Mouse (Mus musculus) CH12.LX (cell line): ENCODE results near the gene Epha6. TPM values are rescaled to one million over a fixed set of nuclear protein-coding genes. Genes with fewer than 3 reads are reported as not detected.

Source experiments
- DNase-seq: peaks from one replicate; pipeline ENCODE4 v3.0.0-alpha.2; 2013; ENCODE audit errors: extremely low read depth
- H3K27ac ChIP-seq: 2 replicates; pipeline ENCODE4 v1.5.1; 2012; ENCODE audit warnings: low read depth, mild to moderate bottlenecking, control low read depth, moderate library complexity; ENCODE audit not compliant: insufficient read depth
- H3K27me3 ChIP-seq: replicated peaks from 2 replicates; pipeline ENCODE3; 2012; ENCODE audit warnings: inconsistent platforms
- H3K36me3 ChIP-seq, 2 experiments: replicated peaks in 1 of 2; 2 replicates each; pipeline versions ENCODE3 to v1.6.1; 2012; ENCODE audit warnings: inconsistent platforms in 1 of 2, low read length in 1 of 2, mild to moderate bottlenecking in 1 of 2, mixed read lengths in 1 of 2, moderate library complexity in 1 of 2; ENCODE audit not compliant: control insufficient read depth in 1 of 2, insufficient read depth in 1 of 2
- H3K4me1 ChIP-seq, 2 experiments: 2 replicates each; pipeline ENCODE4 v1.6.1; 2012; ENCODE audit warnings: inconsistent platforms in 1 of 2, moderate library complexity in 1 of 2; ENCODE audit not compliant: insufficient read depth in 2 of 2, control insufficient read depth in 1 of 2
- H3K4me2 ChIP-seq: 2 replicates; pipeline ENCODE4 v1.6.1; 2012; ENCODE audit warnings: low read depth, mild to moderate bottlenecking, control low read depth; ENCODE audit not compliant: poor library complexity, insufficient read depth, severe bottlenecking
- H3K4me3 ChIP-seq, 3 experiments: fragments of 150-350 bp in 1 of 3; sonication (generic) in 1 of 3; replicated peaks in 1 of 3; 2 replicates each; pipeline versions ENCODE3 to v1.5.1; 2011 to 2012; ENCODE audit warnings: low read depth in 2 of 3, low read length in 2 of 3, mild to moderate bottlenecking in 2 of 3, moderate library complexity in 2 of 3, control low read depth in 1 of 3, improper control_type of control experiment in 1 of 3, inconsistent platforms in 1 of 3, mixed read lengths in 1 of 3; ENCODE audit not compliant: poor library complexity in 1 of 3
- H3K79me2 ChIP-seq: replicated peaks from 2 replicates; pipeline ENCODE4 v1.6.1; 2012; ENCODE audit warnings: mild to moderate bottlenecking, moderate library complexity; ENCODE audit not compliant: control insufficient read depth, poor library complexity, insufficient read depth, severe bottlenecking; ENCODE audit errors: extremely low read depth
- H3K9ac ChIP-seq: 2 replicates; pipeline ENCODE4 v1.6.1; 2012; ENCODE audit warnings: low read depth, mild to moderate bottlenecking, control low read depth, moderate library complexity; ENCODE audit not compliant: insufficient read depth
- H3K9me3 ChIP-seq: replicated peaks from 2 replicates; pipeline ENCODE3; 2012; ENCODE audit warnings: low read length, inconsistent platforms, mixed read lengths
- BHLHE40 ChIP-seq: IDR thresholded peaks from 2 replicates; pipeline ENCODE4 v1.6.1; 2011; ENCODE audit warnings: mild to moderate bottlenecking, low read depth, low read length, improper control_type of control experiment
- CHD1 ChIP-seq: IDR thresholded peaks from 2 replicates; pipeline ENCODE4 v1.6.1; 2012; ENCODE audit warnings: low read depth, low read length, improper control_type of control experiment, inconsistent platforms
- ELF1 ChIP-seq: IDR thresholded peaks from 2 replicates; pipeline ENCODE4 v1.6.1; 2014; ENCODE audit warnings: low read depth, mild to moderate bottlenecking, inconsistent platforms, low read length, improper control_type of control experiment
- EP300 ChIP-seq: IDR thresholded peaks from 2 replicates; pipeline ENCODE4 v1.6.1; 2011; ENCODE audit warnings: low read length, improper control_type of control experiment
- ETS1 ChIP-seq: conservative IDR thresholded peaks from 2 replicates; pipeline ENCODE4 v1.6.1; 2012; ENCODE audit warnings: low read depth, mild to moderate bottlenecking, inconsistent platforms, low read length, improper control_type of control experiment, moderate library complexity
- HCFC1 ChIP-seq: IDR thresholded peaks from 2 replicates; pipeline ENCODE4 v1.6.1; 2012; ENCODE audit warnings: low read depth, mild to moderate bottlenecking, inconsistent platforms, low read length, improper control_type of control experiment
- KAT2A ChIP-seq: IDR thresholded peaks from 2 replicates; pipeline ENCODE4 v1.6.1; 2012; ENCODE audit warnings: low read length, improper control_type of control experiment, inconsistent platforms; ENCODE audit not compliant: insufficient replicate concordance
- MAFK ChIP-seq: IDR thresholded peaks from 2 replicates; pipeline ENCODE4 v1.6.1; 2011; ENCODE audit warnings: low read length, improper control_type of control experiment; ENCODE audit not compliant: insufficient replicate concordance
- MAX ChIP-seq: IDR thresholded peaks from 2 replicates; pipeline ENCODE4 v1.6.1; 2011; ENCODE audit warnings: low read length, improper control_type of control experiment
- MXI1 ChIP-seq: IDR thresholded peaks from 2 replicates; pipeline ENCODE4 v1.6.1; 2011; ENCODE audit warnings: mild to moderate bottlenecking, low read depth, low read length, improper control_type of control experiment
- NELFE ChIP-seq: IDR thresholded peaks from 2 replicates; pipeline ENCODE4 v1.6.1; 2011; ENCODE audit warnings: low read depth, low read length, improper control_type of control experiment
- NRF1 ChIP-seq: IDR thresholded peaks from 2 replicates; pipeline ENCODE4 v1.6.1; 2014; ENCODE audit warnings: low read depth, mild to moderate bottlenecking, inconsistent platforms, low read length, improper control_type of control experiment, moderate library complexity
- POLR2A ChIP-seq: IDR thresholded peaks from 2 replicates; pipeline ENCODE4 v1.6.1; 2011; ENCODE audit warnings: low read depth, mild to moderate bottlenecking, improper control_type of control experiment, low read length
- RCOR1 ChIP-seq: conservative IDR thresholded peaks from 2 replicates; pipeline ENCODE4 v1.6.1; 2012; ENCODE audit warnings: low read depth, mild to moderate bottlenecking, inconsistent platforms, low read length, improper control_type of control experiment
- SIN3A ChIP-seq: IDR thresholded peaks from 2 replicates; pipeline ENCODE4 v1.6.1; 2012; ENCODE audit warnings: low read length, improper control_type of control experiment, inconsistent platforms
- TCF12 ChIP-seq: IDR thresholded peaks from 2 replicates; pipeline ENCODE4 v1.6.1; 2014; ENCODE audit warnings: low read depth, mild to moderate bottlenecking, inconsistent platforms, low read length, improper control_type of control experiment
- UBTF ChIP-seq: IDR thresholded peaks from 2 replicates; pipeline ENCODE4 v1.6.1; 2012; ENCODE audit warnings: low read depth, mild to moderate bottlenecking, inconsistent platforms, low read length, improper control_type of control experiment, moderate library complexity
- USF2 ChIP-seq: conservative IDR thresholded peaks from 2 replicates; pipeline ENCODE4 v1.6.1; 2011; ENCODE audit warnings: low read depth, low read length, improper control_type of control experiment
- ZKSCAN1 ChIP-seq: IDR thresholded peaks from 2 replicates; pipeline ENCODE4 v1.6.1; 2012; ENCODE audit warnings: low read depth, inconsistent platforms, low read length, improper control_type of control experiment, borderline replicate concordance
- ZNF384 ChIP-seq: IDR thresholded peaks from 2 replicates; pipeline ENCODE4 v1.6.1; 2012; ENCODE audit warnings: low read depth, low read length, improper control_type of control experiment, inconsistent platforms
- dilution Hi-C: fragments of 300-500 bp; cut with MboI; formaldehyde crosslinking; loops from 2 replicates; pipeline ENCODE4 v1.14.3; 2020; ENCODE audit warnings: low sequenced_read_pairs; ENCODE audit not compliant: extremely low pct_unique_long_range_greater_than_20kb, extremely low pct_ligation_motif_present
- in situ Hi-C: fragments of 300-500 bp; cut with MboI; formaldehyde crosslinking; loops from 3 replicates; pipeline ENCODE4 v1.14.3; 2019; ENCODE audit warnings: low sequenced_read_pairs, low pct_ligation_motif_present, low pct_unique_long_range_greater_than_20kb, mixed read lengths
- polyA plus RNA-seq: library from polyadenylated mRNA; unstranded; fragments of >175 nt; gene quantifications from 2 replicates; pipeline ENCODE4 v1.2.1, GENCODE M21; 2012; ENCODE audit warnings: low read depth; ENCODE audit not compliant: insufficient read length
- total RNA-seq, 2 experiments: library from RNA; depleted of rRNA; stranded (reverse); fragments of 300-350 nt in 1 of 2; fragments of >200 nt in 1 of 2; gene quantifications; 2 replicates each; pipeline ENCODE4 v1.2.3; 2012 to 2014

Epha6 gene
- total and polyA plus RNA-seq, 3 experiments, result not detected

DNA sequence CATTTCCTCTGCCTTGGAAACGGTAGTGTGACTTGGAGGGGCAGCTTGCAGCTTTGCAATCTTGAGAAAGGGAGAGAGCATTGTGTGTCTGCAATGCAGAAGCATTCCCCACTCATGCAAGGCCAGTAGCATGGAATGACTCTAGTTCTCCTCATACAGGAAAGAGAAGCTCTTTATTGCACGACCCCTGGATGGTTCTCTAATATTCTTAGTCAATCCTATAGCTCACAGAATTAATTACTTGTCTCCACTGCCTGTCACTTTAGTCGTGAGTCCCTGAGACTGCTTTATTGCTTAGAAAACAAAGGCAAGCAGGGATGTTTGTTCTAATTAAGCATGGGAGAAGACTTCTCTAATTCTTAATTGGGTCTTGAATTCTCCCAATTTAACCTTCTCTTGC is 429.8 kb downstream of the Epha6 start:
- Histone ChIP-seq H3K9ac (no peak overlapping the region), H3K36me3 (no peaks in the 10 kb centered on the region), H3K4me2 (no peak overlapping the region), H3K4me1 (no peaks in the 10 kb centered on the region), H3K27ac (no peak overlapping the region), H3K79me2 (no peaks in the 10 kb centered on the region), H3K4me3 (no peak overlapping the region), H3K9me3 (no peaks in the 10 kb centered on the region), H3K27me3 (no peaks in the 10 kb centered on the region)
- TF ChIP-seq ZKSCAN1 (no peak), ELF1 (no peak), MAX (no peak), RCOR1 (no peak), SIN3A (no peak), NELFE (no peak), EP300 (no peak), MXI1 (no peak), POLR2A (no peak), NRF1 (no peak), CHD1 (no peak), MAFK (no peak), TCF12 (no peak), KAT2A (no peak), USF2 (no peak), HCFC1 (no peak), BHLHE40 (no peak), ZNF384 (no peak), UBTF (no peak)
- DNase-seq, result no peak
- dilution Hi-C loops, result no loop called here
- in situ Hi-C loops, result no loop called here

DNA sequence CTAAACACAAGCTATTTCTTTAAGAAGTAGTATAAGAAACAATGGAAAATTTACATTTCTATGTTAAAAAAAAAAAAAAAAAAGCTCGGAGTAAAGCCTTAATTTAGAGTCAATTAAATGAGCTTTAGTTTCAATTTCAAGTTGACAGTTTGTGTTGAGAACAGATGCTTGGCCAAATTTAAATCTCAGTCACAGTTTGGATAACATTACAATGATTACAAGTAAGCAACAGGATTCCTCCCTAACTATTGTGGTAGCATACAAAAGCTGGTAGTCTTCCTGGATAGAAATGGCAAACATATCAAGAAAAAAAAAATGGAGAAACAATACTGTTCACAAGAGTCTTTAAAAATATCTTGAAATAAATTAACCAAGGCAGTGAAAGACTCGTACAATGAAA is 452.9 kb downstream of the Epha6 start:
- dilution Hi-C loops, result no loop called here
- in situ Hi-C loops, result no loop called here

More for the DNA sequence above, 452.9 kb downstream of the Epha6 start:
- no peak overlapping the region for H3K27ac ChIP-seq
- no peaks in the 10 kb centered on the region for H3K9me3 ChIP-seq
- no peaks in the 10 kb centered on the region for H3K4me1 ChIP-seq
- H3K79me2 ChIP-seq, result no peaks in the 10 kb centered on the region
- H3K4me2 ChIP-seq, result no peak overlapping the region
- no peak overlapping the region for H3K9ac ChIP-seq
- no peaks in the 10 kb centered on the region for H3K27me3 ChIP-seq
- no peak for DNase-seq
- no peaks in the 10 kb centered on the region for H3K36me3 ChIP-seq
- H3K4me3 ChIP-seq, result no peak overlapping the region
- no peak for TF ChIP-seq ETS1
- TF ChIP-seq, all 38 proteins: peak for 0
